Mouse (Mus musculus): Measurements from ENCODE around the gene Mogat1. TPM values are rescaled to one million over a fixed set of nuclear protein-coding genes. Genes with fewer than 3 reads are reported as not detected.

The Mogat1 gene
- polyA plus RNA-seq, 1 experiment from 2014 or later: not detected

DNA sequence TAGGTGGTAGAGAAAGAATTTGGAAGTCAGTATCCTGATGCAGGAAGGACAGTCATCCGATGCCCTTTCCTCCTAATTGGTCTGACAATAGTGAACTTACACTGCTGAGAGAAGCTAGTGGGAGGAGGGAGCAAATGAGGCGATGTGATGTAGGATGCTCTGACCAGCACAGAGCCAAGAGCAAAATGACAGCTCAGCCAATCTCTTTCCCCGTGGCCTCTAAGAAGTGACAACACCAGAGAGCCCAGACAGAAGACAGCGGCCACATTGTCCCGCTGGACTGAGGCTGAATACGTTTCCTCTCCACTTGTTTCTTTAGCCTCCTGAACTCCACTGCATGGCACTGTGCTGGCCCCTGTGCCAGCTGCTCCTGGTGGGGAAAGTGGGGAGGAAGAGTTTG lies 38.2 kb downstream of the Mogat1 start:
- Histone ChIP-seq H3K4me3 (ENCODE audit: low read length) (no peak overlapping the region), H3K9me3 (ENCODE audit: control insufficient read depth, low read length) (no peaks in the 10 kb centered on the region), H3K27ac (ENCODE audit: low read depth, low read length) (no peak overlapping the region), H3K27me3 (ENCODE audit: control insufficient read depth, insufficient read depth, low read length) (no peaks in the 10 kb centered on the region), H3K4me1 (ENCODE audit: control insufficient read depth, insufficient read depth, low read length) (no peaks in the 10 kb centered on the region), H3K36me3 (ENCODE audit: control insufficient read depth, insufficient read depth, low read length) (no peaks in the 10 kb centered on the region), H3K4me2 (replicated peaks; ENCODE audit: low read depth, low read length) (no peak overlapping the region), H3K9ac (ENCODE audit: low read depth, low read length) (no peak overlapping the region)
- no peak for ATAC-seq (ENCODE audit: low FRiP score, low TSS enrichment)
- WGBS: 40% methylated on average over 6 of the region's 6 CpGs

DNA sequence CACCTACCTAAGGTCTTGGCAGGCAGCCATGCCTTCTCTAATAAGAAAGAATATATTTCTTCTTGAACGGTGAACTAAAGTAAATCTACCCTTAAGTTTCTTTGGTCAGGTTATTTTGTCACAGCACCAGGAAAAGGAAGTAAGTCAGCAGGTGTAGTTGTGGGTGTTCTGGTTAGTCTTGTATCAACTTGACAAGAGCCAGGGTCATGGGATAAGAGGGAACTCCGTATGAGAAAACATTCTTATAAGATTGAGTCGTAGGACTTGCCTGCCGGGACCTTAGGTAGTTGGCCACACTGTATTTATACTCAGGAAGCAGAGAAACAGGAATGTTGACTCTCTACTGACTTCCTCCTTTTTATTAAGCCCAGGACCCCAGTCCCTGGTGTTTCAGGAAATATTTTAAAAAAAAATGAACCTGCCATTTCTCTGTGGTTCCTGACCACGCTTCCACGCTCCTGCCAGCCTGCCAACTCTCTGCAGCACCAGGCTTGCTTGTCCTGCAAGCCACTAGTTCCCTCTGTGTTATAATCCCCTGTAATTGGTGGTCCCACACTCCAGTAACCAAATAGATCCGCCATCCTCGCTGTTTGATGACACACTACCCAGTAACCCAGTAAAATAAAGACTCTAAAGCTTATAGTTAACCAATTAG lies 43.3 kb downstream of the Mogat1 start:
- 69% methylated on average over 8 of the region's 8 CpGs for WGBS
- Histone ChIP-seq H3K36me3 (ENCODE audit: control insufficient read depth, insufficient read depth, low read length) (no peaks in the 10 kb centered on the region), H3K4me2 (replicated peaks; ENCODE audit: low read depth, low read length) (no peak overlapping the region), H3K9me3 (ENCODE audit: control insufficient read depth, low read length) (no peaks in the 10 kb centered on the region), H3K4me1 (ENCODE audit: control insufficient read depth, insufficient read depth, low read length) (no peaks in the 10 kb centered on the region), H3K27me3 (ENCODE audit: control insufficient read depth, insufficient read depth, low read length) (no peaks in the 10 kb centered on the region), H3K27ac (ENCODE audit: low read depth, low read length) (no peak overlapping the region), H3K4me3 (ENCODE audit: low read length) (no peak overlapping the region), H3K9ac (ENCODE audit: low read depth, low read length) (no peak overlapping the region)
- no peak for ATAC-seq (ENCODE audit: low FRiP score, low TSS enrichment)

DNA sequence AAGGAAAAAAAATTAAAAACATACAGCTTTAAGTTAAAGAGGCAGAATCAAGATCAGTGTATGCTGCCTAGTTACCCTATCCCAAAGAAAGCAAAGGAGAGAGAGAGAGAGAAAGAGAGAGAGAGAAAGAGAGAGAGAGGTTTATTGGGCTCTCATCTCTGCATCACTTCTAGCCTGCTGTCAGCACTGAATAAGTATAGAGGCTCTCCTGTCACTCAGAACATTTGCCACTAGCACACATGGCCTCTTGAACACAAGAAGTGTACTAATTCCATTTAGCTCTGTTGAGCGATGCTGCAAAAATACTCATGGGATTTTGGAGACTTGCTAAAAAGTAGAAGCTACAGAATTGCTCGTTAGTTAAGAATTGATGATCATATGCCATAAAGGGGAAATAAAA lies 56.2 kb downstream of the Mogat1 start:
- ATAC-seq (ENCODE audit: low FRiP score, low TSS enrichment): no peak
- Histone ChIP-seq H3K4me2 (replicated peaks; ENCODE audit: low read depth, low read length) (no peak overlapping the region), H3K36me3 (ENCODE audit: control insufficient read depth, insufficient read depth, low read length) (no peaks in the 10 kb centered on the region), H3K4me1 (ENCODE audit: control insufficient read depth, insufficient read depth, low read length) (no peaks in the 10 kb centered on the region), H3K27me3 (ENCODE audit: control insufficient read depth, insufficient read depth, low read length) (no peaks in the 10 kb centered on the region), H3K9ac (ENCODE audit: low read depth, low read length) (no peak overlapping the region), H3K9me3 (ENCODE audit: control insufficient read depth, low read length) (no peaks in the 10 kb centered on the region), H3K27ac (ENCODE audit: low read depth, low read length) (no peak overlapping the region), H3K4me3 (ENCODE audit: low read length) (no peak overlapping the region)
- 81% methylated on average over 2 of the region's 2 CpGs for WGBS

DNA sequence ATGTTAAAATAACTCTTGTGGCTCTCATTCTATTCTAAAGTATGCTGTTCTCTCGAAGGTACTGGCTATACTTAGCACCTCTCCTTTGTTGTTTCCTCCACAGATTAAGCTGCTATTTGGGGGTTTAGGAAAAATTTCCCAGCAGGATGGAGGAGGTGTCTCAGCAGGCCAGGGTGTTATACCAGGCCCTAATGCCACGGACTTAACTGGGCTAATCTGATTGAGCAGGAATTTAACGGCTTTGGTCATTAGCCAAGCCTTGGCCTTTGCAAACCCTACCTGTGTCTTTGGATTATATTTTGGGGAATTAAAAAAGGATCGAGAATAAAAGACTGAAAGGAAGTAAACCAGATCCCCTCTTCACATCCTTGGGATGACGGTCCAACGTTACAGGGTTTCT lies 56.6 kb downstream of the Mogat1 start:
- Histone ChIP-seq H3K4me3 (ENCODE audit: low read length) (no peak overlapping the region), H3K4me1 (ENCODE audit: control insufficient read depth, insufficient read depth, low read length) (no peaks in the 10 kb centered on the region), H3K27me3 (ENCODE audit: control insufficient read depth, insufficient read depth, low read length) (no peaks in the 10 kb centered on the region), H3K9ac (ENCODE audit: low read depth, low read length) (no peak overlapping the region), H3K36me3 (ENCODE audit: control insufficient read depth, insufficient read depth, low read length) (no peaks in the 10 kb centered on the region), H3K9me3 (ENCODE audit: control insufficient read depth, low read length) (no peaks in the 10 kb centered on the region), H3K4me2 (replicated peaks; ENCODE audit: low read depth, low read length) (no peak overlapping the region), H3K27ac (ENCODE audit: low read depth, low read length) (no peak overlapping the region)
- ATAC-seq (ENCODE audit: low FRiP score, low TSS enrichment): no peak
- 42% methylated on average over 6 of the region's 6 CpGs for WGBS

DNA sequence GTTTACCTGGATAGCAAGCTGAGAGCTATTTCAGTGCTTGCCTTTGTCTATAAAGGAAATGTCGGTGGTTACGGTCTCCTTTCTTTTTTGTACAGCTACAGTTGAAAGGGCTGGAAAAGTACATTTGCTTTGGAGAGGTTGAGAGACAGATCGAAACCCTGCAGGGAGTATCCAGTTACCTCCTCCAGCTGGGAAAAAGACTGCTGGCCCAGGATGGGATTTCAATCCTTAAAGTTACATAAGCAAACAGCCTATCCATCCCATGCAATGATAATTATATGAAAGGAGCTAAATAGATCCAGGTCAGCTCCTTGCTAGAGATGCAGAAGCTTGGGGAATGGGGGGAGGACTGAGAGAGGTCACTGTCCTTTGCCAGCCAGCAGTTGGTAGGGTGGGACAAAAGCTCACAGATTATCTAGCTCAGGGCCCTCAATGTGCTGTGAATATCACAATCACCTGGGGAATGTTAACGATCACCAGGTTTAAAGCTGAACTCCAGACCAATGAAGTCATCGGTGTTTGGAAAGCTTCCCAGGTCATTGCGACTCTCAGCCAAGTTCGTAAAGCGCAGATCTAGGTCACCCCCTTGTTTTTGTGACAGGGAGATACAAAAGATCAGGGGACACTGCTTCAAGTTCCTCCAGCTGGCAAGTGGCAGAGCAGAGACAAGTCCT lies 57.2 kb downstream of the Mogat1 start:
- no peak overlapping the region for H3K9ac ChIP-seq (ENCODE audit: low read depth, low read length)
- WGBS: 30% methylated on average over 8 of the region's 8 CpGs
- no peak overlapping the region for H3K27ac ChIP-seq (ENCODE audit: low read depth, low read length)
- no peak overlapping the region for H3K4me3 ChIP-seq (ENCODE audit: low read length)
- no peak for ATAC-seq (ENCODE audit: low FRiP score, low TSS enrichment)
- H3K27me3 ChIP-seq (ENCODE audit: control insufficient read depth, insufficient read depth, low read length): no peaks in the 10 kb centered on the region
- H3K4me2 ChIP-seq (replicated peaks; ENCODE audit: low read depth, low read length): no peak overlapping the region
- no peaks in the 10 kb centered on the region for H3K36me3 ChIP-seq (ENCODE audit: control insufficient read depth, insufficient read depth, low read length)
- no peaks in the 10 kb centered on the region for H3K4me1 ChIP-seq (ENCODE audit: control insufficient read depth, insufficient read depth, low read length)
- no peaks in the 10 kb centered on the region for H3K9me3 ChIP-seq (ENCODE audit: control insufficient read depth, low read length)

DNA sequence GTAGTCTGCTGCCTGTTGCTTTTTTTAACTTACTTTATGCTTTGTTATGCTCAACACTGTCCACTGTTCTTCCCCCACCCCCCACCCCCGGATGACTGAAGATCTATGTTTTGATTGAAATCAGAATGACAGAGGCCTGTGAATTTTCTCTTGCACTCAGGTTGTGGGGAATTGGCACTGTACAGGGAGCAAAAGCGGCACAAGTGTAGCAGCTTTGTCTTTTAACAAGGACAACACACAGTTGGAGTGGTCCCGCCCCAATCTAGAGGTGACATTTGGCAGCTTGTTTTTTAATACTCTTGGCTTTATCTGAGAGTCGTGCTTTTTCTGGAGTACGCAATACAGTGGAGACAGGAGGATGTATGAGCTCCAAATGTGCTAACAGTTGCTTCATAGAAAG lies 58.8 kb downstream of the Mogat1 start:
- Histone ChIP-seq H3K4me3 (ENCODE audit: low read length) (no peak overlapping the region), H3K9me3 (ENCODE audit: control insufficient read depth, low read length) (no peaks in the 10 kb centered on the region), H3K9ac (ENCODE audit: low read depth, low read length) (no peak overlapping the region), H3K4me1 (ENCODE audit: control insufficient read depth, insufficient read depth, low read length) (no peaks in the 10 kb centered on the region), H3K27me3 (ENCODE audit: control insufficient read depth, insufficient read depth, low read length) (no peaks in the 10 kb centered on the region), H3K36me3 (ENCODE audit: control insufficient read depth, insufficient read depth, low read length) (no peaks in the 10 kb centered on the region), H3K4me2 (replicated peaks; ENCODE audit: low read depth, low read length) (no peak overlapping the region), H3K27ac (ENCODE audit: low read depth, low read length) (no peak overlapping the region)
- ATAC-seq (ENCODE audit: low FRiP score, low TSS enrichment): no peak
- WGBS: 87% methylated on average over 5 of the region's 5 CpGs

DNA sequence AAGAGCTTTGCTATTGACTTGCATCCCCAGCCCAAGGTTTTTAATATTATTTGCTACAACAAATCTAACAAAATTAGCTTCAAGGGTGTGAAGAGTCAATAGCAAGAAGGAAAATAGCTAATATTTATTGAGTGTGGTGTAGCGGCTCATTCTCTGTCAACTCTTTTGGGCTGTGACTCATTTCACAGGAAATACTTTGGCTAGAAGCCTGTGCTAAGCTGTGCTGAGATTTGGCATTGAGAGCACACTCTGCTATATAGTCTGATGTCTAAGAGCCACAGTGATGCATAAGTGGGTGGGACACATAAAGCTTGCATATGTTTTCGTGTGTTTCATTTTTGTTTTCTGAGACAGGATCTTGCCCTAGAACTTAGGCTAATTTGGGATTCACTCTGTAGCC lies 74.3 kb downstream of the Mogat1 start:
- Histone ChIP-seq H3K36me3 (ENCODE audit: control insufficient read depth, insufficient read depth, low read length) (no peaks in the 10 kb centered on the region), H3K27ac (ENCODE audit: low read depth, low read length) (no peak overlapping the region), H3K9ac (ENCODE audit: low read depth, low read length) (no peak overlapping the region), H3K4me2 (replicated peaks; ENCODE audit: low read depth, low read length) (no peak overlapping the region), H3K4me3 (ENCODE audit: low read length) (no peak overlapping the region), H3K4me1 (ENCODE audit: control insufficient read depth, insufficient read depth, low read length) (no peaks in the 10 kb centered on the region), H3K9me3 (ENCODE audit: control insufficient read depth, low read length) (no peaks in the 10 kb centered on the region), H3K27me3 (ENCODE audit: control insufficient read depth, insufficient read depth, low read length) (no peaks in the 10 kb centered on the region)
- no peak for ATAC-seq (ENCODE audit: low FRiP score, low TSS enrichment)
- 80% methylated on average over 2 of the region's 2 CpGs for WGBS

DNA sequence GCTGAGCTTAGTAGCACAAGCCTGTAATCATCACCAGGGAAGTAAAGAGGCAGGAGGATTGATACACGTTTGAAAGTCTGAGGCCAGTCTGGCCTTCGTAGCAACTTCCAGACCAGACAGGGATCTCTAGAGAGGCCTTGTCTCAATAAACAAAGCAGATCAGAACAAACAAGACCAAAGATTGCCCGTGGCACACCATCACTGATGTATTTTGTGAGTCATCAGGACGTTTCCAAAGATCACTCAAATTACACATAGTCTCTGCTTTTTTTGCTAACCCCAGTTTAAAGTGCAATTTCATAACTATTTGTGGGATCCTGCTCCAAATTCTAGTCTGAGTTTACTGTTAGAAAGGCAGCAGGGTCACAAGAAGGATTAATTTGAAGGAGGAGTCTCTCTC lies 76.2 kb downstream of the Mogat1 start:
- 48% methylated on average over 4 of the region's 4 CpGs for WGBS
- no peaks in the 10 kb centered on the region for H3K9me3 ChIP-seq (ENCODE audit: control insufficient read depth, low read length)
- H3K27ac ChIP-seq (ENCODE audit: low read depth, low read length): no peak overlapping the region
- no peaks in the 10 kb centered on the region for H3K36me3 ChIP-seq (ENCODE audit: control insufficient read depth, insufficient read depth, low read length)
- no peaks in the 10 kb centered on the region for H3K27me3 ChIP-seq (ENCODE audit: control insufficient read depth, insufficient read depth, low read length)
- H3K9ac ChIP-seq (ENCODE audit: low read depth, low read length): no peak overlapping the region
- no peak overlapping the region for H3K4me2 ChIP-seq (replicated peaks; ENCODE audit: low read depth, low read length)
- H3K4me3 ChIP-seq (ENCODE audit: low read length): no peak overlapping the region
- no peak for ATAC-seq (ENCODE audit: low FRiP score, low TSS enrichment)
- no peaks in the 10 kb centered on the region for H3K4me1 ChIP-seq (ENCODE audit: control insufficient read depth, insufficient read depth, low read length)
